Mouse (Mus musculus): Measurements from ENCODE around the gene Umodl1.

Gene Umodl1

DNA sequence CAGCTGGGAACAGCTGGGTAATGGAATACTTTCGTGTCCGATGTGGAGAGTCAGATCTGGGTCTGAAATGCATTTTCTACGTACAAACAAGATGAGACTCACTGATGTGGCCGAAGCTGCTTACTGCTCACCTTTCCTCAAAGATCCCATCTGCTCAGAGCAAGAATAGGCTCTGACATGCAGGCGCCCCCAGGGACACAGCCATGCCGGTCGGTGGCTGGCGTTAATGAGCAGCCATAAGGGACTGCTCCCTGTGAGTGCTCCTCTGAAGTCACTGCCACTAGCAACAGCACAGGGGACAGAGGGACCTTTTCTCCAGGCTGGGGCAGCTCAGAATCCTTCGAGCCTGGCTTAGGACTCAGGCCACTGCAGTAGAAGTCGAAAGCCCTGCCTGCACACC is at the start of gene Umodl1:
Gene Umodl1, plus strand, starts transcription at position 301 of the 400 bp plus-strand sequence.
- DNase-seq (ENCODE audit: low spot score in 2 of 2), result no peak

DNA sequence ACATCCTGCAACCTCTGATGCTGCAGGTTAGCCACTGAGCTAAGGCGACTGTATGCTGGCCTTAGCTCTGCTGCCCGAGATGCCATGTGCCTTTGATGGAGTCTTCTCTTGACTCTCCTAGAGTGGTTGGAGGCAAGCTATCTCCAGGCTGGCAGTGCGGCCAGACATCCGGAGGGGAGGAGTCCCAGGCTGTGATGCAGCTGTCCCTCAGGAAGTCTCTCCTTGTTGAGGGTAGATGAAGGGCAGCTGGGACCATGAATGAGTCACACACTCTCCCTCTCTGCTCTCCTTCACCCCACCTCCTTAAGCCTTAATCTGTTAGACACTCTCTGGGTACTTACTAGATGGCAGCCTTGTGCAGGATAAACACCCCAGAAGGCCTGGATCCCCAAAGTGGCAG is 46.9 kb upstream of the Umodl1 start:
- no peak for DNase-seq (ENCODE audit: low spot score in 2 of 2)

DNA sequence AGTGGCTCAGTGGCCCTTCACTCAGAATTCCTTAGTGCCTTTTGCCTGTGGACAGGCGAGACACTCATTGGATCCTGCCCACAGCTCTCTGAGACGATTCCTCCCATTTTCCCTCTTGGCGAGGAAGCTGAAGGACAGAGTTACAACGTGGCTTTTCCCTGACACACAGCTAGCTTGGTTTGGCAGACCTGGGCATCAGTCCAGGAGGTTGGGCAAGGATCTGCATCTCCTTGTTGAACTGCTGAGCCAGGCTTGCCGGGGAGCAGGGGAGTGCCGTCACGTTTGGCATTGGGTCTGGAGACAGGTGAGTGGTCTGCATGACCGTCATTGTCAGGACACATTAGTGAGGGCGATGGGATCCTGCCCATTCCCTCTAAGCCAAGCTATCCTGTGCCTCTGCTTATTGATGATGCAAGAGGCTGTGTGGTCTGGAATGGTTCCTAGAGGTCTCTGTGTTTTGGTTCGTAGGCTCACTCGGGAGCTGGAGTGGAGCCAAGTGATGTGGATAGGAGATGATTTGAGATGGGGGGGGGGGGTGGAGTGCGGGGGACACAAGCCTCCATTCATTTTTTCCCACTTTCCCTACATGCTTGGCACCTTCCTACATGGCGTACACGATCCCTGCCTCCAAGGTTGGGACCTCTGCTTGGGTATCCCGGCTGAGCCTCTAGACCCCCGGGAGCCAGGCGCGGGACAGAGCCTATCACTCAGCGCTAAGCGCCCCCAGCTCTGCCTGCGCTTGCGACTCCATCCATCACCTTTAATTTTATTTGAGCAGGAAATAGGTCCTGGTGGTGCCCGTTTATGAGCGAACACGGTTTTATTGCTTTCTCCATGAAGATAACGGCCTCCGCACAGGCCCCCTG is 43.3 kb upstream of the Umodl1 start:
- no peak for DNase-seq (ENCODE audit: low spot score in 2 of 2)

DNA sequence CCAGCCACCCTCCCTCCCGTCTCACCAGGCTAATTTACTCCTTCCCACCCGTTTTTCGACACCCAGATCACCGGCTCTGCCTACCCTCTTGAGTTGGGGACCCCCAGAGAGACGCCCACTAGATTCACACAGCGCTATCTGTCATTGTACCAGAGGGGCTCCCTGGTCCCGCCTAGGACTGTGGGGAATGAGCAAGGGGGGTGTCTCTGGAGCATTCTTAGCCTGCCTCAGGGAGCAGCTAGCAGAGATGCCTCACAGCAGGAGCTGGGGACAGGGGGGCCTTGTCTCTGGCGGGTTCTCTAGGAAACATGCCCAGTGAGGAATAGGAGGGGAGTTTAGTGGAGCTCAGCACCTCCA is 42.7 kb upstream of the Umodl1 start:
- no peak for DNase-seq (ENCODE audit: low spot score in 2 of 2)

DNA sequence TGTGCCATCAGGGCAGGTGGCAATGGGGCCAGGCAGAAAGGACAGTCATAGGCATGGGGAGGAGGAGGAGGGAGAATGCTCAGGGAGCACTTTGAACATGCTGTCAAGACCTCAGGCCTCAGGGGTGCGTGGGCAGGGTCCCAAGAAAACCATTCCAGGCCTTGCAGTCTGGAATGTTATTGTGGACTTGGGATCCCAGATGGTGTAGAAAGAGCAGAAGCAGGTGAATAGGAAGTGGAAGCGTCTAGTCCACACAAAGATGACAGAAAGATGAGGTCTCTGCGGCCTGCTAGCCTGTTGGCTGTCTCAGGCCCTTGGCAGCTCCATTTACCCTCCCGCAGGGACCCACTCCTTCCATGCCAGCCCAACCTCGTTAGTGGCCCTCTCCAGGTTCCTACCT is 41.9 kb upstream of the Umodl1 start:
- no peak for DNase-seq (ENCODE audit: low spot score in 2 of 2)

DNA sequence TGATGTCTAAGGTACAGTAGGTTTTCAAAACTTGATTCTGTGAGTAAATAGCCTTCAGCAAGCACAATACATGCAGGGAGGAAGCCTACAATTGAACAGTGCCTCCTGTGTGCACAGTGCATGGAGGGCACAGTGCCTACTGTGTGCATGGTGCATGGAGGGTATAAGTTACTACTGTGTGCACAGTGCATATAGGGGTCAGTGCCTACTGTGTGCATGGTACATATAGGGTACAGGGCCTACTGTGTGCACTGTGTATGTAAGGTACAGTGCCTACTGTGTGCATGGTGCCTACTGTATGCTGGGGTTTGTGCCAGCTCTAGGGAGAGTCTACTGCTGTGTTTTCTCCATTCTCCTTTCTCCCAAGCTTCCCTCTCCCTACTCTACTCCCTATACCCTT is 40.2 kb upstream of the Umodl1 start:
- DNase-seq (ENCODE audit: low spot score in 2 of 2), result no peak

DNA sequence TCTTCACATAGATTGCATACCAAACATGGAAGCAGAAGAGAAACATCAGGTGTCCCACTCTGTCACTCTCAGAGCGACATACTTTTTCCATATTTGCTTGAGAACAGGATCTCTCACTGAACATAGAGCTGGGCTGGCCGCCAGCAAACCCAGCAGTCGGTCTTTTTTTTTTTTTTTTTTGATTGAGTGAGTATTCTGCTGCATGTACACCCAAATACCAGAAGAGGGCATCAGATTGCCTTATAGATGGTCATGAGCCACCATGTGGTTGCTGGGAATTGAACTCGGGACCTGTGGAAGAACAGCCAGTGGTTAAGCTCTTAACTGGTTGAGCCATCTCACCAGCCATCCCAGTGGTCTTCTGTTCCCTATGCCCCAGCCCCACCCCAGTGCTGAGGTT is 30.9 kb upstream of the Umodl1 start:
- DNase-seq (ENCODE audit: low spot score in 2 of 2), result no peak

DNA sequence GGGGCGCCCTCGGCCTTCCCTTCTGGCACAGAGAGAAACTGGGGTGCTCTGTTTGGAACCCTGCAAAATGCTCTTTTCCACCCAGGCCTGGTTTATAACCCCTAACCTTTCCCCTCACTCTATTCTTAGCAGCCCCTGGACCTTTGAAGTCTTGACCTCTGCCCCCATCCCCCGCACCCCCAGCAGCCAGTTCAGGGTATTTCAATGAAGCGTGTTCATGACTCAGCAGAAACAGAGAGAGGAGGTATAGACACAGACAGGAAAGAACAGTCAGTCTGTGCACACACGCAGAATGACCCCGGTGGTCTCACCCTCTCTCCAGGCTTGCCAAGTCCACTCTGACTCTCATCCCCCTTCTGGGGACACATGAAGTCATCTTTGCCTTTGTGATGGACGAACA is 23.6 kb upstream of the Umodl1 start:
- no peak for DNase-seq (ENCODE audit: low spot score in 2 of 2)

DNA sequence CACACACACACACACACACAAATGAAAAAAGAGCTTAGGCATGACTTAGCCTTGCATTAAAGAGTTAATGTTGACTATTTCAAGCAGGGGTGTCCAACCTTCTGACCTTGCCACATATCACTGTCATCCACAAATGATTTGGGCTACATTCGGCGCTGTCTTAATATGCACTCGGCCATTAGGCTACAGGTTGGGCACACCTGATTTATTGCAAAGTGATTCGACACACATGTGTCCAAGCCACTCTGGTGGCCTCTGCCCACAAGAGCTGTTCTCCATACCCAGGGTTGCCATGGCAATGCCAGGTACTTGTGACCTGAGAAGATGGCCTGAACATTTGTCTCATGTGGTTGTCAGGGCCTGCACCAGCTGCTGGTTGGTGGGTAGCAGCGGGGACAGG is 21.6 kb upstream of the Umodl1 start:
- no peak for DNase-seq (ENCODE audit: low spot score in 2 of 2)

DNA sequence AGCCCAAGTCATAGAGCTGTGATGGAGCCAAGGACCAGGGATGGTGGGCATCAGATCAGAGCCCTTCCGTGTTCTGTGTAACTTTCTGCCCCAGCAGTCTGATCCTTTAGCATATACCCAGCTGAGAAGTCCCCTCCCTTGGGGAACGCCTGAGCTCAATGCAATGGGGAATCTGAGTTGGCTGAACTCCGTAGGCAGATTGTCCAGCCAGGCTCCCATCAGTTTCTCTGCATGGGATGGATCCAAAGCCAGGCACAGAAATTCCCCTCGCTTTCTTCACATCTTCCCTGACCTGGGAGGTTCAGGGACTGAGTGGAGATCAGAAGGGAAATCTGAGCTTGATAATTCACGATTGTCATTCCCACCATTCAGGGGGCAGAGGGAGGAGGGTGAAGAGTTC is 19.1 kb upstream of the Umodl1 start:
- DNase-seq (ENCODE audit: low spot score in 2 of 2), result no peak

DNA sequence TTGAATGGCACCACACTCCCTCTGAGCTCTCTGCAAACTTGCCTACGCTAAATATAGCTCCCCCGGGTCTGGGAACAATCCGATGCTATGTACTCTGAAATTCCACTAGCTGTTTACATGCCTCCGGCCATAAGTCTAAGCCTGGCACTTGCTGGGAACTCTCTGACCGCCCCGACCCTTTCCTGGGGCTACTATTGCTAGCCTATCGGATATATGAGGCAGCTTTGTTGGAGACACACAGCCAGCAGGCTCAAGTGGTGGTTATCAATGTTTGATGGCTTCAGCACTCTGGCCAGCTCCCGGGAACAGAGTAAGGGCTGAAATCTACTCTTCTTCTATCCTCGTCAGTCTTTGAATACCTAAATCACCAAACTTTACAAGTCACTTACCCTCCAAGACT is 15.9 kb upstream of the Umodl1 start:
- DNase-seq (ENCODE audit: low spot score in 2 of 2), result no peak

DNA sequence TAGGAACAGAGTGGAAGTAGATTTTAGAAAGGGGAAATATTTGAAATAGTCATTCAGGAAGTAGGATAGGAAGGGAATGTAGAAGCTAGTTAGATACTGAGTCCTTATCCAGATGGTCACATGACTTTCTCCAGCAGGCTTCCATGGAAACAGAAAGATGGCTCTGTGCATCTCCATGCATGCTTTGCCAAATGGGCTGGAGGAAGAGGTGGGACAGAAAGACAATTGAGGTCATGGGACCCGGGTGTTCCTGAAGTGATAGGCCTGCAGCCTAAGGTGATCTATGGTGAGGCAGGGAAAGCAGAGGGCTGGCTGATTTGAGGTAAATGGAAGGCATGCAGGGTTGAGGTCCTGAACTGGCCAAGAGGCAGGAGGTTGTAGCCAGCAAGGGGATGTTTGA is 6.1 kb upstream of the Umodl1 start:
- no peak for DNase-seq (ENCODE audit: low spot score in 2 of 2)

DNA sequence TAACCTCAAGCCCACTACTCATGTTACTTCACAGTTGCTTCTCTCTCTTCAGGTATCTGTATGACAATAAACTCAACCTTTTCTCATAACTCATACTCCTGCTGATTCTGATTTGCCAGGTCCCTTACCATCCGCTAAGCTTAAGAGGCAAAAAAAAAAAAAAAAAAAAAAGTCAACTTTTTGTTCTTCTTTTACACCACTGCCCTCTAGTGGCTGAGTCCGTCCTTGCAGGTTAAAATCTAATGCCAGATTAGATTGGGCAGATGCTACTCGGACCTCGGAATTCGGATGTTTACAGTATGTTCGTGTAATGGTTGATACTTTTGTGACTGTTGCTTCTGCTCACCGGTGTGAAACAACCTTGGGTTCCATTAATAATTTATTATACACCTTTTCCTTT is 3.7 kb upstream of the Umodl1 start:
- DNase-seq (ENCODE audit: low spot score in 2 of 2), result peak in 1 of 2 experiments; percentile 24

DNA sequence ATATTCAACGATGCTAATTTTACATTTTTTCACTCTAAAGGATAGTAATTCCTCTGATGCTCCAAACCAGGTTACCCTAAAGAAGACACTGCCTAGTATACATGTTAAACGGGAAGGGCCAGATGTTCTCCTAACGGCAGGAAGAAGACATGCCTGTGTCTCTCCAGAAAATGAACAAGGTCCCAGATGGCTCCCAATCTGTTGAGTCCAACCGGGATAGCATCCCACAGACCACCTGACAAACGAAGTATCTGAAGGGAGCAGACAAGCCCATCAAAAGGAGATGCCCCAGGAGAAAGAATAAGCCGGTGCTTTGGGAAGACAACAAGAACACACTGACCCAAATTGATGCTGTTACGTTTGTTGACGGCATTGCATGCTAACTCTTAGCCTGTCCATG is 2.8 kb upstream of the Umodl1 start:
- DNase-seq (ENCODE audit: low spot score in 2 of 2), result no peak

DNA sequence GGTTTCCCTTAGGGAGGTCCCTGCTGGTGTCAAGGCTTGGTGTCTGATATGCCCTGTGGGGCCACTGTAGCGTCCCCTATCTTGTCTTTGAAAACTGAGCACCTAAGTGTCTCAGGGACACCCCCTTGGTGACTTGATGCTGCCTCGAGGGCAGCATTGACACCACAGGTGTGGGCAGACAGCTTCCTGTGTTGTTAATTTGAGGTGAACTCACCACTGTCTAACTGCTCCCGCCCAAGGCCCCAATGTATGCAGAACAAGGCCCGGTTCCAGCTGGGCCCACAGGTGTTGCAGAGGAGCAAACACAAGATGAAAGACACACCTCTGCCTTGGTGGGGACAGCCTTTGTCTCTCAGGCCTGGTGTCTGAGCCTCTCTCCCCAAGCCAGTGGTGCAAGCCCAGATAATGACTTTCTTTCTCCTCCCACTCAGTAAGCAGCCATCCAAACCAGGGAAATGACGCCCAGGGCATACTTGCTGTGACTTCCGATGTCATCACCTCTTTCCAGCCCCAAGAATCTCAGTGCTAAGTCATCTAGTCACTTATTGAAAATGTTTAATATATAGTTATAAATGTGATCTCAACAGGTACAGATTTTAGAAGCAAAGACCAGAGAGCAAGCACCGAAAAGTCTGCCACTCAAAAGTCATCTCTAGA is 7.6 kb downstream of the Umodl1 start:
- DNase-seq (ENCODE audit: low spot score in 2 of 2), result no peak

DNA sequence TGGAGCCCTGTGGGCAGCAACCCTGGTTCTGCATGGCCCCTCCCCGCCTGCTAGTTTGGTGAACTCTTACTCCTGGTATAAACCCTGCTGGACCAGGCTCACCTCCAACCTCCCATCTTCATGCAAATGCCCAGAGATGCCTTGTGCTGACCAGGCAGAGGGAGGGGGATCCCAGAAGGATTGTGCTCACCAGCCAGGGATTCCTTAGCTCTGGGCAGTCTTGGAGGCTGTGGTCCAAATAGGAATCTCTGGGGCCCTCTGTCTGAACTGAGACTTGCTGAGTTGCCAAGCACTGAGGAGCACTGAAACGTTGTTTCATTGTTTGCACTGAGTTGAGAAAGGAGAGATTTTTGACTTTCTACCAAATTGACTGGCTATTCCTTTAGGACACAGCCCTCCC is 8.4 kb downstream of the Umodl1 start:
- no peak for DNase-seq (ENCODE audit: low spot score in 2 of 2)

DNA sequence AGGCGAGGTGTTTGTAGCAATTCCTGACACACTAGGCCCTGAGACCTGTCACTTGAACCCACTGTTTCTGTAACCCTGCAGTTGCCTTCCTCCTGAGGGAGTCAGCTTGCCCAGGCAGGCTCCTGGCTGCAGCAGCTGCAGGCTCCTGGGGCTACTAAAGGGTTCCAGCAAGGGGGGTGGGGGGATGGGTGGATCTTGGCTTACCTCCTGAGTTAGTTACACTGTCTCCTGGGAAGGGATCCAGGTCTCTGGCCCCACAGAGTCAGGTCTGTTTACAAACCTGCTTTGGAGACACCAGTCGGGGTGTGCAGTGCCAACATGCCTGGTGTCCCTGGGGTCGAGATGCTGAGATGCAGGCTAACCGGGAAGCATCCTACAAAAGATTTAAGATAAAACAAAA is 15.5 kb downstream of the Umodl1 start:
- peak in 1 of 2 experiments; percentile 11 for DNase-seq (ENCODE audit: low spot score in 2 of 2)

DNA sequence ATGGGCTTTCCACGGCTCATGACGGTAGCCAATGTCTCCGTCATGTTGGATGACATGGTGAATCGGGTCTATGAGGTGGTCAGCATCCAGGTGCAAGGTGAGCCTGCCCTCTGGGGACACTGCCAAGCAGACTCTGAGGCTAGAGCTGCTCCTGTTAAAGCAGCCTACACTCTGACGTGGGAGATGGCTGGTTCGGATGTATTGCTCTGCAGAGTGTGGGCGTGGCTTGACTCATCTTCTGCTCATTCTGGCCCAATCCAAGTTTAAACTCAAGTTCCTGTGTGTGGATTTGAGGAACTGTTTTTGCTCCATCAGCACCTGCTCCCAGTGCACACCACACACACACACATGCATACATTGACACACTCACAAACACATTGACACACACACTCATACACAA is 17.4 kb downstream of the Umodl1 start:
- DNase-seq (ENCODE audit: low spot score in 2 of 2), result no peak

DNA sequence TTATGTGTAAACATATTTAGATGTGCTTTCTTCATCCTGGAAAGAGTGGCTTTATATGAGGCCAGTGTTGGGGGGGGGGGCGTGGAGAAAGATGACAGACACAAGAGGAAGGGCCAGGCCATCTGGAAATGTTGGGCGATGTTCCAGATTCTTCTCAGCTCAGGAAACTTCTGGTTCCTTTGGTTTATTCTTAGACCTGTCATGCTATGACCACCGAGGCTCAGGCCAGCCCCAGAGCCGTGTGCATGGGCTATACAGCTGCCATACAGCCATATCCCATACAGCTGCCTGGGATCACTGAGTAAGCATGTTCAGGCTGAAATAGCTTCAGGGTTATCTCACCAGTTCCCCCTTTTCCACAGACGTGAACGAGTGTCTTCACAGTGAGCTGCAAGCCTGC is 18.9 kb downstream of the Umodl1 start:
- peak in 1 of 2 experiments; percentile 27 for DNase-seq (ENCODE audit: low spot score in 2 of 2)

DNA sequence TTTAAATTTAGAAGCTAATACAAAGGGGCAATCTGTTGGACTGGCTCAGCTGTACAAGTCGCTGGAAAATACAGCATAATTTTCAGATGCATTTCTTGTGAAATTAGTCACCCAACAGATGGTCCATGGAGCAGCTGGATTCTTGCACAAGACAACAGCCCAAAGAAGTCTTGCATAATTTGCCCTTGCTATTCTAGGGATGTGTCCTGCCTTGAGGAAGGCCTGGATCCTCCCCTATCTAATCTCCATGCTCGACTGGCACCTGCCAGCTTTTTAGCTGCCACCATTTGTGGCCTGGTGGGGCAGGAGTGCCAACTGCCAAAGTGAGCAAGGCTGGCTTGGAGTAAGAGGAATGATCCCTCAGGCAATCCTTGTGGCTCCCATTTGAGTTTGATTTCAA is 22.9 kb downstream of the Umodl1 start:
- peak; percentile 7 to 28 for DNase-seq (ENCODE audit: low spot score in 2 of 2)

DNA sequence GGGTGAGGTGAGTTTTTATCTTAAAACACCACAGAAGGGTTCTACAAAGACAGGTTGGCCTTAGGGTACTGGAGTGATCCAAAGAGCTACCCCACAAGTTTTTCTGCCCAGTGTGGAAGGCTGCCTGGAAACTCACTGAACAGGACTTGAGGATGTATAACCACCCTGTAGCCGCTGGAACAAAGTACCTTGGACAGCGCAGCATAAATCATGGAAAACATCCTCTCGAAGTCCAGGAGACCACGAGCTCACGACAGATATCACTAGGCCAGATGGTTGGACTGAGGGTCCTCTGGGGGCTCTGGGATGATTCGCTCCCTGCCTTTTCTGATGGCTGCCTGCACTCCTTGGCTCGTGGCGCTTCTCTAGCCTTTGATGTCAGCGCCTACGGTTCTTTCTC is 24.1 kb downstream of the Umodl1 start:
- no peak for DNase-seq (ENCODE audit: low spot score in 2 of 2)

DNA sequence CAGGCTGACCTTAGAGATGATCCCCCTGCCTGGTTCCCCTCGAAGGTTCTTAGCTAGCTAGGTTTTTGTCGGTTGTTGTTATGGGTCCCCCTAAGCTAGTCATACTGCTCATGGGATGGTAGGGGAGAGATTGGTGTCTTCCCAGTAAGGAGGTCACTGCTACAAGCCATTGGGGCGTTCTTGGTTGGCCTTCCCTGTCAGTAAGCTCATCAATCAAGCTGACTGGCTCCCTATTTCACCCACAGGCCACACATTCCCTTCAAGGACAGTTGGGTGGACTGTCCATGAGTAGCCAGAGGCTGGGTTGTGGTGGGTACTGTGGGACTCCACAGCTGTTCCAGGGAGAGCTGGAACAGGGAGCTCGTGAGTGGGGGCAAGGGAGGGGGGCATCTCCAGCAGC is 29.1 kb downstream of the Umodl1 start:
- no peak for DNase-seq (ENCODE audit: low spot score in 2 of 2)

DNA sequence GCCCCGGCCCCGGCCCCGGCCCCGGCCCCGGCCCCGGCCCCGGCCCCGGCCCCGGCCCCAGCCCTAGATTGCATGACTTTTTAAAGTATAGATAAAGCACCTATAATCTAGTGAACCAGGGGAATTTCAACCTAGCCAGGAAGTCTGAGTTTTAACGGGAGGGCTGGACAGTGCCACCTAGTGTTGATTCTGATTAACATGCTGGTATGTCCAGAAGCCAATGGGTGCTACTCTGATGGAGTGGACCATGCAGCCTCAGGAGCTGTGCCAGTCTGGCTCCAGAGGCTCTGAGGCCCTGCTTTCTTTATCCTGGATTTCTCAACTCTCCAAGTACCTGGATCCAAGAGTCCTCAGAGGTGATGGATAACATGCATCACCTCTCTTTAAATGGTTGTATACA is 35.8 kb downstream of the Umodl1 start:
- peak in 1 of 2 experiments; percentile 8 for DNase-seq (ENCODE audit: low spot score in 2 of 2)

DNA sequence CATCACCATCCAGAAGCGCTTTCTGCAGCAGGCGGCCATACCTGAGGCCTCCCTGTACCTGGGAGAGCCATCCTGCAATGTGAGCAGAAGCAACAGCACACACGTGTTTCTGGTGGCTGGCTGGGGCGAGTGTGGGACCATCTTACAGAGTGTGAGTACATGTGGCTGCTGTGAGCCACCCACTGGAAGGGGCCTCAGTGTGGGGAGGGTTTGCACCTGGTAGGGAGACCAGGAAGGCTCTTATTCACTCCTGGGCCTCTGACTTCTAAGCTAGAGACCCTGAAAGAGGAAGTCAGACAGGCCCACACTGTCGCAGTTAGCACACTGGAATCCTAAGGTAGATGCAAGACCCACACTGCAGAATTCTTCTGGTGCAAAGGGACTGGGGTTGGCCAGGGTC is 41.9 kb downstream of the Umodl1 start:
- no peak for DNase-seq (ENCODE audit: low spot score in 2 of 2)
